Mouse (Mus musculus): ENCODE data around the gene Slc51a.

GRCm38 (mm10) chr16:32495965-32496364 is 8.3 kb upstream of the Slc51a start, which contains the start of gene Zdhhc19:
- TF ChIP-seq CTCF (IDR thresholded peaks at IDR 0.05; ENCODE audit: low read depth), result no peak
- no peak for TF ChIP-seq EP300 (IDR thresholded peaks at IDR 0.05; ENCODE audit: low read depth)
